Mouse (Mus musculus): ENCODE results near the gene Ffar1.

The Ffar1 gene

GRCm38 (mm10) chr7:30861464-30861863 is at the start of gene Ffar1:
TSS of gene Ffar1 (minus strand) at chr7:30861564.
- DNase-seq (ENCODE audit: low spot score), result no peak

DNA sequence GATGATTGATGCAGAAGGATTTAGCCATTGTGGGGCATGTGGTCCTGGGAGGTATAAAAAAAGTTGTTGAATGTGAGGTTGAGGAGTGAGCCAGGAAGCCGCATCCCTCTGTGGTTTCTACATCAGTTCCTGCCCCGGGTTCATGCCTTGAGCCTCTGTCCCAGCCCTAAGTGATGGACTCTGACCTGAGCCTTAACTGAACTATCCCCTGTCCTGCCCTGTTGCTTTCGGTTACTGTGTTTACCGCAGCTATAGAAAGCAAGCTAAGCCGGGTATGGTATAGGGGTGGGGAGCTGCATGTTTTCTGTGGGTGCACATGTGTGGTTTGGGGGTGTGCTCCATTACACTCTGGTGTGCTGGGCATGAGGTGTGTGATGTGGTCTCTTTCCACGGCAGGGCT is 48.4 kb upstream of the Ffar1 start:
- no peak for DNase-seq (ENCODE audit: low spot score)

GRCm38 (mm10) chr7:30908992-30909431 is 47.6 kb upstream of the Ffar1 start:
- DNase-seq (ENCODE audit: low spot score), result no peak

GRCm38 (mm10) chr7:30908277-30908991 is 47.1 kb upstream of the Ffar1 start:
- DNase-seq (ENCODE audit: low spot score), result peak; percentile 43

GRCm38 (mm10) chr7:30904042-30904441 is 42.7 kb upstream of the Ffar1 start:
- no peak for DNase-seq (ENCODE audit: low spot score)

DNA sequence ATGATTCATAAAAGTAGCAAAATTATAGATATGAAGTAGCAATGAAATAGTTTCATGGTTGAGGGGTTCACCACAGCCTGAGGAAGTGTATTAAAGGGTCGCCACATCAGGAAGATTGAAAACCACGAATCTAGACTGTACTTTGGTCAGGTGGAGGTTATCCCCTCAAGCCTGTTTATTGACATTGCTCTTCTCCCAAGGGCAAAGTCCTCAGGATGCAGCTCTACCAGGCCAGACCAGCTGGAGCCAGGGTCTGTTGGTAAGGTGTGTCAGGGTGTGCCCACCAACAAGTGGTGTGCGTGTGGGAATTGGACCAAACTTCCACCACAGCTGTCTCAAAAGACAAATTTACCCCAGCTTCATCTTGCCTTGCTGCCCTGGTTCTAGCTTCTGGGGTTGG is 33.9 kb upstream of the Ffar1 start:
- DNase-seq (ENCODE audit: low spot score), result no peak

DNA sequence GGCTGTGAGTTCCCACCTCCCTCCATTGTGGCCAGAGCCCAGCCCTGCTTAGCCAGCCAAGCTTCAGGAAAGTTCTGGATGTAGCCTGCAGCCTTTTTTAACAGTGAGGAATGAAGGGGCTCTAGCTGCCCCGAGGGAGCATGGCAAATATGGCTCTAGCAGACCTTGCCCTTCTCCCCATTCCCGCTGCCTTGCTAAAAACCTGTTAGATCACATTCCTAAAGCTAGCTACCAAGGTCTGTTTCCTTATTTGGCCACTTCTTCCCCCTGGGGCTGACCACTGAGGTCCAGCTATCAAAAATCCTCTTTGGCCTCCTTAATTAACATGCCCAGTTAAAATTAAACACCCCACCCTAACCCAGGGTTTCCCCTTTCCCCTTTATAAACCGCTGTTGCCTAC is 31.2 kb upstream of the Ffar1 start:
- no peak for DNase-seq (ENCODE audit: low spot score)

GRCm38 (mm10) chr7:30891746-30892145 is 30.4 kb upstream of the Ffar1 start:
- DNase-seq (ENCODE audit: low spot score), result no peak

DNA sequence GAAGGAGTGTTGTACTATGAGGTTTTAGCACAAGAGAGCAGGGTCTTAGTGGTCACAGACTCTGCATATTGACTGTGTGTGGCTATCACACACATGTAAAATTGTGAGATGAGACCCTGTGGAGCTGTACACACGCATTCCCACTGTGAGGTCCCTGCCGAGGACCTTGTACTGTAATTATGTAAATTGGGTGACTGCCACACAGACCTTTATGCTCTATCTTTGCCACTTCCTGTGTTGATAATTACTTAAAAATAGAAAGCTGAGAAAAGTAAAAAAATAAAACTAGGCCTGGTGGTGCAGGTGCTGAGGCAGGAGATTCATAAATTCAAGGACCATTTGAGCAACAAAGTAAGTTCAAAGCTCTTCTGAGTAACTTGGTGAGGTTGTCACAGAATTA is 29.3 kb upstream of the Ffar1 start:
- no peak for DNase-seq (ENCODE audit: low spot score)

GRCm38 (mm10) chr7:30888786-30889185 is 27.4 kb upstream of the Ffar1 start:
- no peak for DNase-seq (ENCODE audit: low spot score)

GRCm38 (mm10) chr7:30887568-30888188 is 26.3 kb upstream of the Ffar1 start:
- DNase-seq (ENCODE audit: low spot score), result peak; percentile 60

- DNase-seq (ENCODE audit: low spot score), result no peak
Observed at GRCm38 (mm10) chr7:30886852-30887251, 25.5 kb upstream of the Ffar1 start.

DNA sequence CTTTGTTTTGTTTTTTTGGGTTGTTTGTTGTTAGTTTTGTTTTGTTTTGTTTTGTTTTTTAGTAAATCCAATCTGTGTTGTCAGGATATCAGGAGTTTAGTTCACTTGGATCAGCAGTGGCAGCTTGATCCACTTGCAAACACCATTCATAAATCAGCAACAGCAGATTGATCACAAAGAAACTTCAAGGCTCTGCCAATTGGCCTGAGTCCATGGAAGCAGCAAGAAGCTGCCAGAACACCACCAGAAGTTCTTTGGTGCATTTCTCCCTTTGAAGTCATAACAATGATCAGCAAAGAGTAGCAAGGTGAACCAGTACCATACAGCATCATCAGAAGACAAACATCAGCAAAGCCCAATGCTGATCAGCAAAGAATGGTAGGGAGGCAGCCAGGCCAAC is 22.7 kb upstream of the Ffar1 start:
- DNase-seq (ENCODE audit: low spot score), result no peak

DNA sequence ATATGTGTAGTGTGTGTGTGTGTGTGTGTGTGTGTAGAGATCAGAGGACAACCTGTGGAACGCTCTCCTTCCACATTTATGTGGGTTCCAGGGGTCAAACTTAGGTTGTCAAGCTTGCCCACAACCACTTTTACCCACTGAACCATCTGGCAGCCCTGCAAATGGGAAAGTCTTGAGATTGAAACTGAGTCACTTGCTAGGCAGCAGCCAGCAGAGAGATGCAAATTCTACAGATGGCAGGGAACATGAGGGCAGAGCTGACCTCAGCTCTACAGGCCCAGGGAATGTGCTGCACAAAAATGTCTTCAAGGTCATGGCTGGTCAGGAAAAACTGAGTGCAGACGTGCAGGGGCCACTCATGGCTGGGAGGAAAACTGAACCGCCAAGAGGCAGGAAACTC is 20.0 kb upstream of the Ffar1 start:
- DNase-seq (ENCODE audit: low spot score), result no peak

DNA sequence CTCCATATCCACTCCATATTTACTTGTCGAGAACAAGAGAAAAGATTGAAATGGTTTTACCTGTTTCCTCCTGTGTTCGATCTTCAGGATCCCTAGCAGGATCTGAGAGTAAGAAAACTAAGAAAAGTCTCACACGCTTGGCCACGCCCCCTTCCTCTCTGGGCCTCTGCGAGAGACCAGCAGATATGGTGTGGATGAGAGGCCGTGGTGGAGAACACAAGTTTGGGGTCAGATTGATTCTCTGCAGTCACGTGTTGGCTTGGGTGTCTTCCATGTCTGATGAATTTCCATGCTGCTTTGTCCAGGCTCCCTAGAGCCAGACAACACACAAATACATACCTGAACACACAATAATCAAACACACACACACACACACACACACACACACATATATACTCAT is 18.8 kb upstream of the Ffar1 start, which contains the start of gene Cd22:
Gene Cd22, minus strand, starts transcription at position 167 of the 400 bp plus-strand sequence.
- no peak for DNase-seq (ENCODE audit: low spot score)

DNA sequence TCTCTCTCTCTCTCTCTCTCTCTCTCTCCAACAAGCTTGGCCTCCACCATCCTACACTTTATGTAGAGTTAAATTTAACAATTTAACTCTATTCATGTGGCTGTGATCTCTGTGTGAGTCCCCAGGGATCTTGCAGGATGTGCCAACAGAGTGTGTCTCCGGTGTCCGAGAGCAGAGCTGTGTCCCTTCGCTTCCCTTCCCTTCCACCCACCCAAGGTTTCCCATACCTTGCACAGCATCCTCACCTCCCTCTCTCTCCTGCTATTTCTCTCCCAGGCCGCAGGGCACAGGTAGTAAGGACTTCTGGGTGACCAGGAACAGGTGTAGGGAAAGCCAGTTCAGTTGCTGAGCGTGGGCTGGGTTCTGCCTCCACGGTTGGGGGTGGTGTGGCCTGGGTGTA is 17.6 kb upstream of the Ffar1 start:
- no peak for DNase-seq (ENCODE audit: low spot score)

DNA sequence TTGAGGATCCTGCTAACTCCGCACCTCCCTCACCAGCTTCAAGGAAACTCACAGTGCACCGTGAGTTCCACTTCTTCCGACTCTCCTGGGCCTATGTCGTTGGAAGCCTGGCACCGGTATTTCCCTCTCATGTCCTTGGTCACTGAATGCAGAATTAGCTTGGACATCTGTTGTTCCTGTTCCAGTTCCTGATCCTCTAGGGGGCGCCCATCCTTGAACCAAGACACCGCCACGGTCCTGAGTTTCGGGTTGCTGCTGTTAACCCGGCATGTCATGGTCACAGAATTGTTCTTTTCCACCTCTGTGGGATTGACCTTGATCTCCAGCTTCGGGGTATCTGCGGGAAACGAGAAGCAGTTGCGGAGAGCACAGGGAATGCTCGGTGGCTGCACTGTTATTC is 11.7 kb upstream of the Ffar1 start:
- peak; percentile 76 for DNase-seq (ENCODE audit: low spot score)

GRCm38 (mm10) chr7:30863386-30863785 is 2.0 kb upstream of the Ffar1 start:
- DNase-seq (ENCODE audit: low spot score), result no peak

- DNase-seq (ENCODE audit: low spot score), result peak; percentile 39
Observed at GRCm38 (mm10) chr7:30859635-30860402, 1.5 kb downstream of the Ffar1 start.

DNA sequence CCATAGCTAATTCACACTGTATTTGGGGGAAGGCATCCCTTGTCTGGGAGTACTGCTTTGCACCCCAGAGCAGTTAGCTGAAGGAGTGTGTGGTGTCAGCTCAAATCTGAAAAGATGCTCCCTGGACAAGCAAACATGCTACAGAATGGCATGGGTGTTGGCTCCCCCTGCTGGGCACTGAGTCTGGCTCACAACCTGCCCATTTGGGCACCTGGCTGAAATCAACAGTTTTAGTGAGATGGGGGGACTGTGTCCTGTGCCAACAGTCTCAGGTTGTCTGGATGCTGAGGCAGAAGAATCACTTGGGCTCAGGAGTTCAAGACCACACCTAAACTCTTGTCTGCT is 2.1 kb downstream of the Ffar1 start:
- DNase-seq (ENCODE audit: low spot score), result peak; percentile 78

GRCm38 (mm10) chr7:30857746-30858145 is 3.6 kb downstream of the Ffar1 start:
- no peak for DNase-seq (ENCODE audit: low spot score)

- no peak for DNase-seq (ENCODE audit: low spot score)
Observed at GRCm38 (mm10) chr7:30856078-30856477, 5.3 kb downstream of the Ffar1 start, which contains the start of gene Ffar3. TSS of gene Ffar3 (minus strand) at chr7:30856178.

- DNase-seq (ENCODE audit: low spot score), result no peak
Observed at GRCm38 (mm10) chr7:30851421-30851820, 9.9 kb downstream of the Ffar1 start.

All from lung, postnatal 25 days (tissue).